Mouse (Mus musculus): ENCODE results near the gene Zfp280d.

GRCm38 (mm10) chr9:72226536-72226935, 48.1 kb upstream of the Zfp280d start:
- TF ChIP-seq POLR2A (IDR thresholded peaks at IDR 0.05; ENCODE audit: borderline replicate concordance, extremely low read depth, low read depth, low read length) (no peak), CTCF (IDR thresholded peaks at IDR 0.05; ENCODE audit: insufficient read depth, low read length) (no peak)

All from lung, adult 2 months (tissue).